Mouse (Mus musculus) intestine, embryonic 16.5 days (tissue): ENCODE data around the gene Wfdc1. TPM values are rescaled to one million over a fixed set of nuclear protein-coding genes. Genes with fewer than 3 reads are reported as not detected.

Experiments
- ATAC-seq: fragments of 200-750 bp; cut with Nextera tagmentation; 2 replicates; pipeline ENCODE4 v1.8.0; 2017; ENCODE audit warnings: moderate TSS enrichment, moderate library complexity
- H3K27ac ChIP-seq: fragments of 300-500 bp; sonication (generic); 2 replicates; pipeline ENCODE4 v1.5.1; 2014; ENCODE audit warnings: mild to moderate bottlenecking, low read length
- H3K27me3 ChIP-seq: fragments of 300-500 bp; sonication (generic); replicated peaks from 2 replicates; pipeline ENCODE4 v1.6.1; 2014; ENCODE audit warnings: low read length, control low read depth, mixed read lengths; ENCODE audit not compliant: control insufficient read depth, insufficient read depth
- H3K36me3 ChIP-seq: fragments of 300-500 bp; sonication (generic); 2 replicates; pipeline ENCODE4 v1.6.1; 2014; ENCODE audit warnings: low read length, control low read depth; ENCODE audit not compliant: control insufficient read depth, insufficient read depth
- H3K4me1 ChIP-seq: fragments of 300-500 bp; sonication (generic); 2 replicates; pipeline ENCODE4 v1.6.1; 2014; ENCODE audit warnings: low read length, control low read depth, mixed read lengths; ENCODE audit not compliant: control insufficient read depth, insufficient read depth
- H3K4me2 ChIP-seq: fragments of 300-500 bp; sonication (generic); 2 replicates; pipeline ENCODE4 v1.6.1; 2014; ENCODE audit warnings: low read depth, low read length, control low read depth
- H3K4me3 ChIP-seq: fragments of 300-500 bp; sonication (generic); 2 replicates; pipeline ENCODE4 v1.5.1; 2014; ENCODE audit warnings: mild to moderate bottlenecking, low read length
- H3K9ac ChIP-seq: fragments of 300-500 bp; sonication (generic); 2 replicates; pipeline ENCODE4 v1.6.1; 2014; ENCODE audit warnings: low read depth, low read length
- H3K9me3 ChIP-seq: fragments of 300-500 bp; sonication (generic); 2 replicates; pipeline ENCODE4 v1.6.1; 2016; ENCODE audit warnings: low read length, control low read depth; ENCODE audit not compliant: control insufficient read depth
- WGBS: fragments of 180-500 bp; shearing (Covaris S2); extraction: QIAGEN DNeasy Blood & Tissue Kit; methylation state at CpG from one replicate; pipeline ENCODE4 v1.1.7; 2014; 5-methylcytosine and 5-hydroxymethylcytosine counted together
- polyA plus RNA-seq: library from polyadenylated mRNA; unstranded; fragments of >200 nt; fragmentation: Nextera tagmentation; extraction: Ambion mirVana; gene quantifications from 2 replicates; pipeline ENCODE4 v1.2.1, GENCODE M21; 2015

Gene Wfdc1
- polyA plus RNA-seq, 1 experiment from 2014 or later, result 4.6 TPM

- peaks cover 8% of the 10 kb centered on the region; the same call in 1 of the 2 replicates for H3K27me3 ChIP-seq
- H3K27ac ChIP-seq, result no peak overlapping the region
- no peak for ATAC-seq
- peaks cover 11% of the 10 kb centered on the region for H3K4me1 ChIP-seq
- H3K36me3 ChIP-seq, result no peaks in the 10 kb centered on the region
- no peak overlapping the region for H3K4me2 ChIP-seq
- H3K9ac ChIP-seq, result no peak overlapping the region
- 62% methylated on average over 2 of the region's 2 CpGs for WGBS
- no peak overlapping the region for H3K4me3 ChIP-seq
- H3K9me3 ChIP-seq, result no peaks in the 10 kb centered on the region
These were observed 30.2 kb upstream of the Wfdc1 start for GRCm38 (mm10) chr8:119635958-119636357.

GRCm38 (mm10) chr8:119636766-119637165, 29.4 kb upstream of the Wfdc1 start:
- H3K27me3 ChIP-seq, result peaks cover 8% of the 10 kb centered on the region; the same call in 1 of the 2 replicates
- H3K4me2 ChIP-seq, result no peak overlapping the region
- WGBS, result 55% methylated on average over 7 of the region's 7 CpGs
- H3K9me3 ChIP-seq, result no peaks in the 10 kb centered on the region
- ATAC-seq, result no peak
- peaks cover 9% of the 10 kb centered on the region for H3K4me1 ChIP-seq
- no peaks in the 10 kb centered on the region for H3K36me3 ChIP-seq
- H3K9ac ChIP-seq, result no peak overlapping the region
- H3K4me3 ChIP-seq, result no peak overlapping the region
- H3K27ac ChIP-seq, result no peak overlapping the region

DNA sequence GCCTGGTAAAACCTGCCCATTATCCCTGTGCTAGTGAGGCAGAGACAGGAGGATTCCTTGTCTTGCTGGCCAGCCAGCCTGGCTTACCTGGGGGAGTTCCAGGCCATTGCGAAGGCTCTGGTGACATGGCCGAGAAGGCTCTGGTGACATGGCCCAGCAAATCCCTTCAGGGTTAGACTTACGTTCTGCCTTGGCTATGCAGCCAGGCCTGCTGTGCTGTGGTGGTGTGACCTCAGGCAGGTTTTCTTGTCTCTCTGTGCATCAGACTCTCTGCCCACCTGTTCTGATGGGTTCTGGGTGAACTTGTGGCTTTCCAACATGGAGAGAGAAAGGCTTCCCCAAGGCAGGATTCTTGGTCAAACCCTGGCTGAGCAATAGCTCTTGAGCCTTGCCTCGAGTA, 28.8 kb upstream of the Wfdc1 start:
- Histone ChIP-seq H3K4me1 (peaks cover 9% of the 10 kb centered on the region), H3K9ac (no peak overlapping the region), H3K9me3 (no peaks in the 10 kb centered on the region), H3K27ac (no peak overlapping the region), H3K4me3 (no peak overlapping the region), H3K36me3 (no peaks in the 10 kb centered on the region), H3K4me2 (no peak overlapping the region), H3K27me3 (peaks cover 8% of the 10 kb centered on the region; the same call in 1 of the 2 replicates)
- 91% methylated on average over 4 of the region's 4 CpGs for WGBS
- no peak for ATAC-seq

- no peak for ATAC-seq
- Histone ChIP-seq H3K9me3 (no peaks in the 10 kb centered on the region), H3K36me3 (no peaks in the 10 kb centered on the region), H3K4me3 (no peak overlapping the region), H3K27me3 (peaks cover 8% of the 10 kb centered on the region; the same call in 1 of the 2 replicates), H3K4me2 (no peak overlapping the region), H3K4me1 (peaks cover 9% of the 10 kb centered on the region), H3K27ac (no peak overlapping the region), H3K9ac (no peak overlapping the region)
- 81% methylated on average over 6 of the region's 6 CpGs for WGBS
These were observed 27.9 kb upstream of the Wfdc1 start for GRCm38 (mm10) chr8:119638261-119638660.

GRCm38 (mm10) chr8:119639798-119640197, 26.4 kb upstream of the Wfdc1 start:
- Histone ChIP-seq H3K9me3 (no peaks in the 10 kb centered on the region), H3K27ac (no peak overlapping the region), H3K4me2 (no peak overlapping the region), H3K27me3 (0 out of 2 replicates have a peak, but pooled peaks cover 3% of the 10 kb centered on the region), H3K4me3 (no peak overlapping the region), H3K4me1 (peaks cover 7% of the 10 kb centered on the region), H3K36me3 (no peaks in the 10 kb centered on the region), H3K9ac (no peak overlapping the region)
- 36% methylated on average over 7 of the region's 7 CpGs for WGBS
- ATAC-seq, result peak; percentile 71

DNA sequence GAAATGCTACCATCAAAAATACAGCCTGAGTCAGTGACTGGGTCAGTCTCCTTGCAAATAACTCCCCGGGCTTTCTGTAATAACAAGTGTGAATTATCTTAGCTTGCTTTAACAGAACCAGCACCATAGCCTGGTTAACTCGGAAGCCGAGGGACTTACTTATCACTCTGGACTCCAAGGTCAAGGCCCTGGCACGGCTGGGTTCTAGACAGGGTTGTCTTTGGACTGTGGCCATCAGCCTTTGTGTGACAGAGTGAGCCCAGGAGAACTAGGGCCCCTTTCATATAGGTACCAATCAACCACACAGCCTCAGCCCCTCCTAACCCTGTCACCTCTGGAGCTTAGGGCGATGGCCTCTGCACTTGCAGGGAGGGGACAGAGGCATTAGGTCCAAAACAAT, 25.1 kb upstream of the Wfdc1 start:
- no peak for ATAC-seq

DNA sequence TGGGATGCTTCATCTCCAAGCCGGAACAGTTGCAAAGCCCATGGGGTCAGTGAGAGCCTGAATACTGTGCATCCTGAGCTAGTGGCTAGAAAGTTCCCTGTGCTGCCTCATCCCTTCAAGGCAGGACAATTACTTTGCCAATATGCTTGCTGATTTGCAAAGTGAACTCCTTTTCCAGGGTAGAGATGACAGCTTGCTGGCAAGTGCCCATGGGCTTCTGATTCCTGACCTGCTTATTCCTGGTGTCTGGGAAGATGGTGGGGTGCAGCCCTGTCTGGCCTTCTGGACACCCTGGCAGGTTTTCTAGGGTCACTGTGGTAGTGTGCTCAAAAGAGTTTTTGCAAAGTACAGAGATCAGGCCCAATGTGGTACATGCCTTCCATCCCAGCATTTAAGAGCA, 23.2 kb upstream of the Wfdc1 start:
- ATAC-seq, result no peak
- no peak overlapping the region for H3K27ac ChIP-seq
- WGBS, result 97% methylated on average over 1 of the region's 1 CpGs
- H3K9ac ChIP-seq, result no peak overlapping the region
- peaks cover 6% of the 10 kb centered on the region; the same call in 1 of the 2 replicates for H3K9me3 ChIP-seq
- H3K4me3 ChIP-seq, result no peak overlapping the region
- H3K36me3 ChIP-seq, result no peaks in the 10 kb centered on the region
- H3K4me2 ChIP-seq, result no peak overlapping the region
- no peaks in the 10 kb centered on the region for H3K27me3 ChIP-seq
- no peaks in the 10 kb centered on the region for H3K4me1 ChIP-seq

More for the DNA sequence above, 25.1 kb upstream of the Wfdc1 start:
- WGBS, result 71% methylated on average over 5 of the region's 5 CpGs
- Histone ChIP-seq H3K4me2 (no peak overlapping the region), H3K4me3 (no peak overlapping the region), H3K36me3 (no peaks in the 10 kb centered on the region), H3K9me3 (no peaks in the 10 kb centered on the region), H3K4me1 (no peaks in the 10 kb centered on the region; the same call in 1 of the 2 replicates), H3K27ac (no peak overlapping the region), H3K9ac (no peak overlapping the region), H3K27me3 (0 out of 2 replicates have a peak, but pooled peaks cover 3% of the 10 kb centered on the region)

DNA sequence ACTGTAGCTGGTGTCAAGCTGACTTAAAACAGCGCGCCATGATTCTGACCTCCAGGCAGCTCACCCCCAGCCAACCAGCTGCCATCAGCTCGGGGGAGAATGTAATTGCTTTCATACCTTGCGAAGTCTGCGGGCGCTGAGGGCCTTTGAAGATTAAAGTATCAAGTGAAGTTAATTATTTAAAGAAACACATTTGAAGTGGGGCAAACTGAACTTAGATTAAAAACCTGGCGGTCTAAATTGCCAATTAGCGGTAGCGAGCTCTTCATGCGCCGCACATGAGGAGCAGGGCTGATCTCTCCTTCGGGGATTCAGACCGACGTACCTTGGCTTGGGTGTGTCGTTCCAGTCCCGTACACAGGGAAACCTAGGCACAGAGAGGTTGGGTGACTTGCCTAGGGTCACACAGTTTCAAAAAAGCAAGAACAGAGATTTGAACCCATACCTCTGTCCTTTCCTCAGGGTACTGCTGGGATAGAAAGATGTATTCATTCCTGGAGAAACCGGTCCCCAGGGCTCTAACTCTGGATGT, 21.7 kb upstream of the Wfdc1 start:
- no peak overlapping the region for H3K4me2 ChIP-seq
- H3K27ac ChIP-seq, result no peak overlapping the region
- H3K36me3 ChIP-seq, result no peaks in the 10 kb centered on the region
- no peak for ATAC-seq
- no peaks in the 10 kb centered on the region for H3K27me3 ChIP-seq
- H3K9ac ChIP-seq, result no peak overlapping the region
- H3K9me3 ChIP-seq, result peaks cover 6% of the 10 kb centered on the region; the same call in 1 of the 2 replicates
- WGBS, result 70% methylated on average over 17 of the region's 17 CpGs
- H3K4me1 ChIP-seq, result no peaks in the 10 kb centered on the region
- H3K4me3 ChIP-seq, result no peak overlapping the region

GRCm38 (mm10) chr8:119644981-119645597, 21.1 kb upstream of the Wfdc1 start:
- Histone ChIP-seq H3K4me1 (no peaks in the 10 kb centered on the region), H3K4me2 (no peak overlapping the region), H3K4me3 (no peak overlapping the region), H3K27me3 (no peaks in the 10 kb centered on the region), H3K36me3 (no peaks in the 10 kb centered on the region), H3K9ac (no peak overlapping the region), H3K27ac (no peak overlapping the region), H3K9me3 (peaks cover 6% of the 10 kb centered on the region; the same call in 1 of the 2 replicates)
- ATAC-seq, result no peak
- 63% methylated on average over 18 of the region's 18 CpGs for WGBS
